Mouse (Mus musculus) spleen, adult 12 weeks (tissue): ENCODE measurements around the gene St7.

Experiments
- DNase-seq: peaks from one replicate; pipeline ENCODE4 v3.0.0; 2022; ENCODE audit warnings: low spot score

St7 gene

DNA sequence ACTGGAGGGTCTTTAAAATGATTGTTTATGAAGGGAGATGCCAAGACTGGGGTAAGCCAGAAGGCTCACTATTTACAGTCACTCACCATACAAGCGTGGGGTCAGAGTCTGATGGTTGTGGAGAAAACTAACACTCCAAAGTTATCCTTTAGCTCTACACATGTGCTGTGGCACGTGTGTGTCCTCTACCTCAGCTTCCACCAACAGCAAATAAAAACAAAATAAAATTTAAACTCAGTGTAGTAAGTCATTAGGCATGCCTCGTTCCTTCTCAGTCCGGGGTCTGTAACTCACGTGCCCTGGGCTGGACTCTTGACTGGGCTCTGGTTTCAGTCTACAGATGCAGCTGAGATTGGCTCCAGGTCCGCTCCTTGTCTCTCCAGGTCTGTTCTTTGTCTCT is 27.3 kb downstream of the St7 start:
- DNase-seq = no peak

DNA sequence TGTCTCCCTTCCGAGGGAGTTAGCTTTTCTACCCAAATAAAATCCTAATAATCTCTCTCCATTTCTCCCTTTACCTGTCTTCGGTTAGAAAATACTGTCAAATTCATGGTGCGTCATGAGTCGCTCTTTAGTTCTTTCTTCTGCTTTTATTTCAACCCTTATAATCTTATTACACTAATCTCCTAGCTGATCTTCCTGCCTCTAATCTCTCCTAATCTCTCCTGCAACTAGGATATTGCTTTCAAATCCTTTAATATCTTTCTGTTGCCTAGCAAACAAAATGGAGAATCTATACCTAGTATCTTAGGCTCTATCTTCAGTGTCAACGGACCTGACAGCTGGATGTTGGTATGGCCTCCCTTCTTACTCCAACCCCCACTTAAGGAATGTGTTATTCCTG is 29.0 kb downstream of the St7 start:
- DNase-seq = no peak

- peak; percentile 44 for DNase-seq
Observed at GRCm38 (mm10) chr6:17725841-17726460, 33.2 kb downstream of the St7 start.

DNA sequence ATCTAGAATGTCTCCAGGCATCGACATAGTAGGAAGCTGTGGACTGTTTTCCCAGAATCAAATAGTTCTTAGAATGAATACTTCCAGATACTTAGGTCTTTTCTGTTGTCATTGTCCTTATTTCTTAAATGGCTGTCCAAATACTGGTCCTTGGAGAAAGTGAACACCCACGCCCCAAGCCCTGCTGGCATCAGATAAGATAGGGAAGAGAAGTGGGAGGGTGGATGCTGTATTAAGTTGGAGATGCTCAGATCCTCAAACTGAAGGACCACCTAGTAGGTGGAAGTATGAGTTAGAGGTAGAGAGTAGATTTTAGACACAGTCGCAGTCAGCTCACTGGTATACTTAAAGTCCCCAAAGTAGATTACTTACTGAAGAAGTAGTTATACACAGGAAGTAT is 34.5 kb downstream of the St7 start:
- no peak for DNase-seq

DNA sequence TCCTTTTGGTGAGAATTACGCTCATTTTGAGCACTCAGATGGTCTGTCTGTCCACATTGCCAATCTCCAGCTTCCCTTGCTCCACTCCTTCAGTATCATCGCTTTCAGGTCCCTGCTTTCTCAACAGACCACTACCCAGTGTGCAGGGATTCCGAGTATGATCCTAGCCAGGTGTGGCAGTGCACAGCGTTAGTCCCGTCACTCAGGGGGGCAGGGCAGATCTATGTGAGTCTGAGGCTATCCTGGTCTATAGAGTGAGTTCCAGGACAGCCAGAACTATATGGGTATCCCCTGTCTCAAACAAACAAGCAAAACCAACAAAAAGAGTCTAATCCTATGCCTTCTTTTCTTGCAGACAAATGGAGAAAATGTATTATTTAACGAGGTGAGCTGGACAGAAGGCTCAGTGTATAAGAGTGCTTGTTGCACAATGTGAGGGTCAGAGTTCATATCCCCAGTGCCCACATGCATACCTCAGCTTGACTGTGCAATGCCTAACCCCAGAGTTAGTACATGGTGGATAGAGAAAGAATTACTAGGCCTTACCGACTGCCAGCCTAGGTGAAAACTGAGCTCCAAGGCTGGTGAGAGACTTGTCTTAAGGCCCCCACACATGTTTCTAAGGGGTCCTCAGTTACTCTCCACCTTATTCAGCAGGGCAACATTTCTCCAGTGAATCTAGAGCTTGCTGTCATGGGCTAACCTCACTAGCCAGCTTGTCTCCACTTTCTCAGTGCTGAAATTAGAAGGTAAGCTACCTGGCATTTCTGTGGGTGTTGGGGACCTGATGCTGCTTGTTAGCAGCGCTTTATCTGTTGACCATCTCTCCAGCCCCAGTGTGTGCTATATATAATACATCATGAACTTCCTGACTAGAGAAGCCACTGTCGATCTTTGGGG is 35.4 kb downstream of the St7 start:
- no peak for DNase-seq

DNA sequence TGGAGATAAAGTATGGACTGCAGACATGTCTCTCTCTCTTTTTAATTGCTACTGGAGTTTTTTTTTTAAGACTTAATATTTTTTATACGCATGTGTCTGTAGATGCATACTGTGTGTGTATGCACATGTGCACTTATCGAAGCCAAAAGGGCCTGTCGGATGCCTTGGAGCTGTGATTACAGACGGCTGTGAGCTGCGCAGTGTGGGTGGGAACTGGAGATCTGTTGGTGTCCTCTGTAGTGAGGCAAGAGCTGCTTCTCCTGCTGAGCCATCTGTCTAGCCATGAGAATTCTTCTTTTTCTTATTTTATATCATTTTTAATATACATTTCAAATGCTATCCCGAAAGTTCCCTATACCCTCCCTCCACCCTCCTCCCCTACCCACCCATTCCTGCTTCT is 37.4 kb downstream of the St7 start:
- DNase-seq = no peak

DNA sequence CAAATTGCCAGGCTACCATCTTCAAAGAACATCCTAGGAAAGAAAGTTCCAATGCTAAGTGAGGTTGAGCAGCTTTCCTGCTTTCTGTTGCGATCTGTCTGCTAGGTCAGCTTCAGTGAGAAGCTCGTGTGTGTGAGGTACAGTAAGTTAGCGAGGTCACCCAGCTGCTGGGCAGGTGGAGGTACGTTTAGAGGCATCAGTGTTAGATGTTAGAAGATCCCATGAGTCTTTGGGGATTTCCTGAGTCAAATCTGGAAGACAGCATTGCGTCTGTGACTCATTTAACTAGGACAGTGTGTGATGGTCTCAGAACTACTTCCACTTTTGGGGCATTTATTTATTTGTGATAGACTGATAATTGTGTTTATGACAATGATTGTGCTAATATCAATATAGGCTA is 39.0 kb downstream of the St7 start:
- no peak for DNase-seq

DNA sequence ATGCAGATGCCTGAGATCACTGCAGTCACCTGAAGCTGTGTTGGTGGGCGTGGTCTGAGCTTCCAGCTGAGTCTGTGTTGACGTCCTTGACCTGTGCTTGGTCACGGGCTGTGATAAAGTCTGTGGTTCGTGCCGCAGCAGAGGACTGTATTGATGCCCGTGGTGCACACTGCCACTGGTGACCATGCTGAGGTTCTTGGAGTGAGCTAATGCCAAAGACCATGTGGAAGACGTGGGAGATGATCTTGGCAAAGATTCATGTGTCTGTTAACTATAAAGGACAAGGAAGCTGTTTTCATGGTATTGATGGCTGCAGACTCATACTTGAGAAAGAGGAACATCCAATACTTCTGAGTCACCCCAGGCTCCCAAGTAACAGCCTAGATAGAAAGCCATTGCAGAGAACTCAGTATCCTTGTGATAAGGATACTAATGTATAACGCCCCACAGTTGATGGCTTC is 41.2 kb downstream of the St7 start:
- peak; percentile 54 for DNase-seq

- no peak for DNase-seq
Observed at GRCm38 (mm10) chr6:17737262-17737948, 44.7 kb downstream of the St7 start.

DNA sequence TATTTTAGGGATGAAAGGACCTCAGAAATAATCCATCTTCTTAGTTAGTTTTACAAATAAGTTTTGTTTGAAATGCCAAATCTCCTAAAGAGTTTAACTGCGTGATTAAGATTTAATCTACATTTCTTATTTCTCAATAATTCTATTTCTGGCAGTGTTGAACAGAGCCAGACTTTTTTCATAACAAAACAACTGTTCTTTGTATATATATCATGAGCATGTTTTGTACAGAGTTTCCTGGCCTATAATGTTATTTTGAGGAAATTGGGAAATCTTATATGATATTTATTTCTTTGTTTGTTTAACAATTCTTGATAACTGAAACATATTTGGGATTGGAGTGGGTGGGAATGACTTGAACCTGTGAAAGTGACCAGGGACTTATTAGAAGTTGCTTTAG is 47.4 kb downstream of the St7 start:
- no peak for DNase-seq

GRCm38 (mm10) chr6:17741639-17742038 is 48.9 kb downstream of the St7 start:
- DNase-seq = no peak

GRCm38 (mm10) chr6:17742209-17742608 is 49.5 kb downstream of the St7 start:
- DNase-seq = no peak

DNA sequence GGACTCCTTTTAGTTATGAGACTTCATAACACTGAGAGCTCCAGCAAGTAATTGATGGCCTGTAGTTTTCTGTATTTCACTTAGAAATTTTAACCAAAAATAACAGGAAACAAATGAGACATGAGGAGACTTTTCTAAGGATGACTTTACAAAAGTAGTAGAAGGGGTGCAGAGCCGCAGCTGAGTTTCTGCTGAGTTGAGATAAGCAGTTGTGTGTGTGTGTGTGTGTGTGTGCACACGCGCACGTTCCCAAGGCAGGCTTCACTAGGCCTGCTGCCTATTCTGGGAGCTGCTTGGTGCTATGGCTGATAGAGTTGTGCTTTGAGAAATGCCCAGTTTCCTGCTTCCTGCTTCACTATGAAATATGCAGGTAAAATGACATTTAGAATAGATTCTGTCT is 50.6 kb downstream of the St7 start:
- peak; percentile 49 for DNase-seq

- no peak for DNase-seq
Observed at GRCm38 (mm10) chr6:17747724-17748123, 55.0 kb downstream of the St7 start.

DNA sequence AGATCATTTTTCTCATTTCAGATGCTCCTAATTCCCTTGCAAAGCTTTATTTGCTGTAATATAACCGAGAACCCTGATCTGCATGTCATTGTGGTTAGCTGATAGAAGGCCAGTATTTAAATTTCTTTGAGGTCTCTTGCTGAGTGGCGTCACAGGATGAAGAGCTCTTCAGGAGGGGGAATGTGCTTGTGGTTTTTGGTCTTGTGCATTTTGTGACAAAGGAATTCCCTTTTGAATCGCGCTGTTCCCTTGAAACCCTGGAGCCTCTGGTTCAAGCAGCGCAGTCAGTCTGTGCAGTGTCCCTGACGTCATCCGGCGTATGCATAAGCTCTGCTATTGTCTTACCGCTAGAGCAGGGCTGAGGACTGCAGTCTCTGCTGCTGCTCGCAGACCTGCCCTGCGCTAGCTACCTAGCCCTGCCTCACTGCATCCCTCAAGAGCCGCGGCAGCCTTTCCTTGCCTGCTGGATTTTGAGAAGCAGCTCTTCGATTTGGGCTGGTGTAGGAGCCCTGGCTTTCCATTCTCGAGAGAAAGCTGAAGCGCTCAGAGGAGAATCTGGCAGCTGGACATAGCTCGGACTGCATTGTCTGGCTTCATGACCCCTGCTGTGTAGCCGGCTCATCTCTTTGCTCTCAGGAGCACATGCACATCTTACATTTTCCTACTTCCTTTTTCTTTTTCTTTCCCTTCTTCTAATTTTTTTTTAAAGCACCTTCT is 56.3 kb downstream of the St7 start:
- peak; percentile 53 for DNase-seq

GRCm38 (mm10) chr6:17749596-17749995 is 56.9 kb downstream of the St7 start:
- no peak for DNase-seq

DNA sequence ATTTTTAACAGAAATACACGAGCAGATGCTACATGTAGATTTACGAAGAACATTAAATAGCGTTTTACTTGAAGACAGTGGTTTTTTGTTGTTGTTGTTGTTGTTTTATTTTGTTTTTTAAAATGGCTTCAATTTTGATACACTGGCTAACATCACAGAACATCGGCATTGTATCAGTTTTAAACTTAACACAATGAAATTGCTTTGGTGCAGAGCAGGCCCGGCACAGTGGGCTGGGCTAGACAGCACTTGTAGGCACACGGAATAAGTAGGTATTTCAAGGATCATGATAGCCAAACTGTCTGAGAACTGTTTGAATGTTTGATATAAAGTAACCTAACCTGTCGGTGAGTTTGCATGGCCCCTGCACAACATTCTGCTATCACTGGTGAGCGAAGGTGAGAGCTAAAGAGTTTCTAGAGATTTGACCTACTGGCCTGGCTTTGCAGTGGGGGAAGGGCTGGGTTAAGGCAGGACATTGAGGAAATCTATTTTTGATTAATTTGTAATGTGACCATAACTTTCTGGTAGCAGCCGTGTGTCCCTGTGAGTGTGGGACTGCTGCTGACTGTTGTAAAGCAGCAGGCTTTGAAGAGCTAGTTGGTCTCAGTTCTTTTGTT is 57.4 kb downstream of the St7 start:
- DNase-seq = no peak

DNA sequence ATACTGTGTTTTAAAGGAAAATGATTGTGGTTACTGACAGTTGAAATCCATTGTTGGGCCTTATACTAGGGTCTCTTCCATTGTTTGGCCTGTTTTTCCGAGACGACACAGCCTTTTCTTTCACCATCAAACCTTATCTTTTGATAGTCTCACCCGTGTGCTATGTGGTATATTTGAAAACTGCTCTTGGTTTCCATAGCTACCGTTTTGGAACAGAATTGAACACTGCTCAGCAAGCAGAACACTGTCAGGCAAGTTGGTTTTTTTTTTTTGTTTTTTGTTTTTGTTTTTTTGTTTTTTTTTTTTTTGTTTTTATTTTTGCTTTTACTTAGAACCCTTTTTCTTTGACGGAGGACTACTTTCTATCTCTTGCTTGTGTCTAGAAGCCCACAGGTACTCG is 58.2 kb downstream of the St7 start:
- DNase-seq = no peak

DNA sequence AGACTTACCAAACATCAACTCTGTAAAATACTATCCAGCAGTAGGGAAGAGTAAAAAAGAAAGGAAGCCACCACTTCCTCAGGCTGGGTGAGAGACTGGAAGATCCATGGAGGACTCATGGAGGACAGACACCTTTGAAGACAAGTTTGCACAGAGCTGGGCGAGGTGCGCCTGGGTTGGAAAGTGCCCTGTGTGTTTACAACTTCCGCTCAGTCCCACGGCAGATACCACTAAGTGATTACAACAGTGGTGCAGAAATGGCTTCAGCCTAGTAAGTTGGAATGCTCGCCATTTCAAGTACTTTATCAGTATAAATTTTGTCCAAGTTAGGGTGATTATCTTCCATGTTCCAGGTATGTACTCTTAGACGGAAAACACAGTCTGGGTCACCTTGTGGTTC is 63.2 kb downstream of the St7 start:
- no peak for DNase-seq

DNA sequence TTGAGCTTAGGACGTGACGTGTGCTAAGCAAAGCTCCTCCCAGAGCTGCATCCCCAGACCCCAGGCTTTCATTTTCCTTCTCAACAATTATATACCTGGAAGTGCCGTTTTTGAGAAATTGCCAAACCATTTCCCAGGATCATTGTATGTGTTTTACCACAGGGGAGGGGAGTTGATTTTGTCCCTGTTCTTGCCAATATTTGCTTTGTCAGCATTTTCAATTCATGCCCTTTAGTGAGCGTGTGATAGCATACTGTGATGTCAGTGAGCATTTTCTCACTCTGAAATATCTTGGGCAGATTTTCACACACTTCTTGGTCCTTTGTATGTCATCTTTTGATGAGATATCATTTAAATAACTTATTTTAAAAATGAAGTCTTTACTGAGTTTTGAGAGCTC is 65.8 kb downstream of the St7 start:
- no peak for DNase-seq

DNA sequence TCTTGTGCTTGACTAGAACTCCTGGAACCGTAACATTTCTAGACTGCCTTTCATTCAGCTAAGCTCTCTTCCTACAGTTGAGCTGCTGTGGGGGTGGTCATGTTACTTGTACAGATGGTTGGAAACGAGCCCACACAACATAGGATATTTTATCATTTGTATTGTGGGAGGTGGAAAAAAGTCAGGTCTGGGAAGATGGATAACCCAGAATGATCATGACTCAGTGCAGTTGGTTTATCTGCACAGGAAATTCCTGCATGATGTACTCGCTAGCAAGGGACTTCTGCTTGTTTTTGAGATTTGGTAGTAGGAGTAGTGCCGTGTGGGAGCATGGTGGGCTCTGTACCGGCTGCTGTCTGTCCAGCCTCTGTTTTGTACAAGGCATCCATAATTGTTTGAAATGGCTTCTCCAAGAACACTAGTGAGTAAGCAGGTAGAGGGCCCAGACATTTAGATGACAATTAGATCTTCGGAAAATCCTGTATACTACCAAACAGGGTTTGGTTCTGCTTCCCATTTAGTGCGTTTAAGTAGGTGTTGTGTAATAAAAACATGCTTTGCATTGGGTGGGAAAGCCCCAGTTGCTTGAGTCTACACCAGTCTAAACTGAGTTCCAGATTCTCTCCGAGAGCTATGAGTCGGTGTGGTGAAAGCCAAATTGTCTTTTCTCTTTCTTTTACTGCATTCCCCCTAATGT is 71.4 kb downstream of the St7 start:
- no peak for DNase-seq
